ENCODE assay signal across 10 mouse cellular contexts in genomic region chr4:136094519-136095219, GRCm38 (mm10). TPM values are rescaled to one million over a fixed set of nuclear protein-coding genes. Genes with fewer than 3 reads are reported as not detected.
DNase-seq lines count a peak whose midpoint lies in the region; ATAC-seq and TF ChIP-seq lines count a peak whose summit lies in the region.
"Had no signal": no experiment of that assay in that cellular context is flagged by ENCODE, and none has a peak within 500 bp of the region (broad histone marks: within the 10 kb centered on the region; RNA-seq: fewer than 3 reads in every experiment).

No protein-coding gene starts in this region.

- no peaks in the 10 kb centered on the region for H3K9me3 ChIP-seq in neural tube, embryonic 13.5 days

- 0 out of 2 replicates have a peak, but pooled peaks cover 9% of the 10 kb centered on the region for H3K4me1 ChIP-seq in neural tube, embryonic 13.5 days (replicated peaks)
- H3K4me1 ChIP-seq: megakaryocyte, embryonic 14.5 days had no signal

- ATAC-seq in neural tube, embryonic 13.5 days (ENCODE audit: low read depth) = peak; percentile 78
- no peak for ATAC-seq in activated CD4-positive, CD25-positive, alpha-beta regulatory T cell, adult 4 months

- H3K4me3 ChIP-seq in neural tube, embryonic 13.5 days = no peak overlapping the region
- no peak overlapping the region for H3K4me3 ChIP-seq in left cerebral cortex, adult 2 months
- H3K4me3 ChIP-seq: megakaryocyte, embryonic 14.5 days had no signal

- WGBS in neural tube, embryonic 13.5 days = 67% methylated on average over 18 of the region's 18 CpGs

- H3K9ac ChIP-seq in neural tube, embryonic 13.5 days = no peak overlapping the region

- H3K27ac ChIP-seq in neural tube, embryonic 13.5 days (replicated peaks) = peak overlapping the region; percentile 59
- H3K27ac ChIP-seq in left cerebral cortex, adult 2 months = 0 out of 2 replicates have a peak overlapping the region, but pooled peaks have one; percentile 32

- DNase-seq in cerebellum, adult 11-12 months = peak; percentile 40
- DNase-seq in cerebellum, adult 11 months = no peak
- DNase-seq in neural tube, embryonic 10.5 days (ENCODE audit: extremely low spot score, low spot score) = no peak
- peak in 1 of 2 experiments; percentile 35 for DNase-seq in left cerebral cortex, adult 2 months (ENCODE audit: extremely low spot score in 1 of 2, low spot score in 2 of 2)
- peak; percentile 56 for DNase-seq in right cerebral cortex, postnatal 14 days
- DNase-seq in urinary bladder, postnatal 14 days (ENCODE audit: low spot score) = no peak
- DNase-seq: kidney, postnatal 36 days had no signal

- TF ChIP-seq CTCF in left cerebral cortex, adult 2 months (IDR thresholded peaks at IDR 0.05) = no peak

- intact Hi-C loops in left cerebral cortex, adult 2 months (cut with DNase I) = no loop called here

- no peaks in the 10 kb centered on the region for H3K27me3 ChIP-seq in neural tube, embryonic 13.5 days

- H3K4me2 ChIP-seq in neural tube, embryonic 13.5 days = no peak overlapping the region

- H3K36me3 ChIP-seq in neural tube, embryonic 13.5 days = no peaks in the 10 kb centered on the region

RNA-seq across cellular contexts. Expression of gene Rpl11, which starts 41.4 kb away (rescaled TPM):
- 265 and 313 TPM in 2 replicates for polyA plus RNA-seq in neural tube, embryonic 13.5 days (2015; fragmentation: Nextera tagmentation; extraction: Ambion mirVana)
- total RNA-seq in left cerebral cortex, adult 2 months (2021) = 100 to 1,000 TPM; 271 to 308 TPM
- 1,000 to 10,000 TPM; 1,145 to 1,405 TPM for polyA plus RNA-seq in activated CD4-positive, CD25-positive, alpha-beta regulatory T cell, adult 4 months (2017; shearing (Covaris generic))

RNA-seq across cellular contexts. Expression of gene Id3, which starts 48.6 kb away (rescaled TPM):
- polyA plus RNA-seq in neural tube, embryonic 13.5 days (2015; fragmentation: Nextera tagmentation; extraction: Ambion mirVana) = 235 and 273 TPM in 2 replicates
- 10 to 100 TPM; 26.8 to 36.1 TPM for total RNA-seq in left cerebral cortex, adult 2 months (2021)
- 100 to 1,000 TPM; 281 to 355 TPM for polyA plus RNA-seq in activated CD4-positive, CD25-positive, alpha-beta regulatory T cell, adult 4 months (2017; shearing (Covaris generic))

Comparison
In these comparisons a context has a peak if more than half of its experiments do, and no peak if none do; other contexts are left out.
1. DNase-seq: peak in cerebellum, adult 11-12 months (single experiment) and right cerebral cortex, postnatal 14 days (single experiment); none in cerebellum, adult 11 months (single experiment), neural tube, embryonic 10.5 days (single experiment) and urinary bladder, postnatal 14 days (single experiment).